Mouse (Mus musculus) megakaryocyte, adult 5-6 weeks (primary cell): ENCODE measurements around the gene Cgnl1. TPM values are rescaled to one million over a fixed set of nuclear protein-coding genes. Genes with fewer than 3 reads are reported as not detected.

Source experiments
- ATAC-seq: 2 replicates; pipeline ENCODE4 v1.8.0; 2016; ENCODE audit warnings: mild to moderate bottlenecking, inconsistent platforms; ENCODE audit not compliant: poor library complexity, severe bottlenecking
- total RNA-seq, 2 experiments: library from RNA; stranded (forward) in 1 of 2; stranded (reverse) in 1 of 2; fragments of 153-499, 151-499 nt in 1 of 2; fragments of 221-1000, 200-1000 nt in 1 of 2; gene quantifications; 2 replicates each; pipeline versions ENCODE4 v1.2.3 to v1.2.4; 2015 to 2017

The Cgnl1 gene
- total RNA-seq (2015) (1.3 and 1.4 TPM in 2 replicates), total RNA-seq (2017) (3.8 and 8.8 TPM in 2 replicates)

DNA sequence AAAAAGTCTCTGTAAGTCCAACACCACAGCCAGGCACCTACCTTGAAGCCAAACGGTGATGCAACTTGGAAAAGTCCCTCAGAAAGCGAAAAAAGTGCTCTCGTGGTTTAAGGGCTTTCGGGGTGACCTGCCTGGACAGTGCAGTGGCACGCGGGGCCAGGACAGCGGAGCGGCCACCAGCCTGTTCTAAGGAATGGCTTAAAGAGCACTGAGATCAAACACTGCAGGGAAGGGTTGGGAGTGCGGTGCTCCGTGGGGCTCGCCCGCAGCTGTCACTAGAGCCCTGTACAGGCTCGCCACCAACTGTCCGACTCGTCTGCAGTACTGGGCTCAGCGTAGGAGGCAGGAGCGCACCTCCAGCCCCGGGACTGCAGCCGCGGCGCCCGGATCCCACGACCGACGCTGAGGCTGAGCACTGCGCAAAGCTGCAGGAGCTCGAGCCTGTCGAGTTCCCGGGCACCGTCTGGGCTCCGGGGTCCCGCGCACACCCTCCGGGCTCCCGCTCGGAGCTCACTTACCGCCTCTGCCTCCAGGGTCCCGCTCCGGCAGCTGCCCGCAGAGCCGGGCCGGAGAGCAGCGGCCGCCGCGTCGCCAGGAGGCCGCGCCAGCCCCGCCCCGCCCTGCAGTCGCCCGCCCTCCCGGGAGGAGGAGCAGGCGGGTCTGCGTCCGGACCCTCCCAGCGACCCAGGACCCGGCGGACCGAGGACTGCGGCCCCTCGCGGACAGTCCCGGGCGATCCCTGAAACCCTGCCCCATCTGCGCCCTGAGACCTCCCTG is at the start of gene Cgnl1:
Gene Cgnl1, minus strand, starts transcription at position 612 of the 777 bp plus-strand sequence.
- ATAC-seq: 0 out of 2 replicates have a peak, but pooled peaks have one; percentile 26

DNA sequence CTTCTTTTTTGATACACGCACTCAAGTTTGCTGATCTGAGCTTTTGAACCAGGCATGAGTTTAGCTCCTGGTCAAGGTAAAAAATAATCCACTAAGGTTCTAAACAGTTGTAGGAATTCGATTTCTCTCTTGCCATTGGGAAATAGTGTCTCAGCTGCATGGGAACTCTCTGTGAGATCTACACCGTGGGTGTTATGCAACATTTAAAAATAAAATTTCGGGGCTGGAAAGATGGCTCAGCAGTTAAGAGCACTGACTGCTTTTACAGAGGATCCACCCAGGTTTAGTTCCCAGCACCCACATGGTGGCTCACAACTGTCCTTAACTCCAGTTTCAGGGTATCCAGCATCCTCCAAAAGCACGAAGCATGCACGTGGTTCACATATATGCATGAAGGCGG is 47.1 kb upstream of the Cgnl1 start:
- ATAC-seq: no peak

DNA sequence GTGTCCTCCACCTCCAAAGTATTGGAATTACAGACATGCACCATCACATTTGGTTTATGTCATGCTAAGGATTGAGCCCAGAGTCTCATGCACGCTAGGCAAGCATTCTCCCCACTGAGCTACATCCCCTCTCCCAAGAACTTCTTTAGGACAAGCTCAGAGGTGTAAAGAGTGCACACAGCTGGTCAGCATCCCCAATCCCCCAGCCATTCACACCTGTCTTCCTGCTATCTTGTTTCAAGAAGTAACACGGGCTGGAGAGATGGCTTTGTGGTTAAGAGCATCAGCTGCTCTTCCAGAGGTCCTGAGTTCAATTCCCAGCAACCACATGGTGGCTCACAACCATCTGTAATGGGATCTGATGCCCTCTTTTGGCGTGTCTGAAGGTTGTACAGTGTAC is 44.7 kb upstream of the Cgnl1 start:
- ATAC-seq: no peak

DNA sequence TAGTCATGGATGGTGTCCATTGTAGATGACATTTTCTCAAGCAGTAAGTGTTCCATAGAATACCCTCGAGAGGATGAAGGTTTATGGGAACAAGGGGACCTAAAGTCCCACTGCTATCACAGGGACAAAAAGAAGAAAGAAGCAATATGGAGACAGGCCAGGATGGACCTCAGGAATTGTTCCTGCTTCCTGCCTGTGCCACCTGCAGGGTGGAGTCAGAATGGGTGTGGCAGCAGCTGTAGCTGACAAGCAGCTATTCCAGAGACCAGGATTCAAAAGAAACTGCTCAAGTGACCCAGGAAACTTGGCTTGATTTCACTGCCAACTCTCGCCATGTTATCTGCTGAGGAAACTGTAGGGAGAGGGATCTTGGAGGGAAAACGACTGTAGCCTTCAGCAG is 42.2 kb upstream of the Cgnl1 start:
- ATAC-seq: no peak

DNA sequence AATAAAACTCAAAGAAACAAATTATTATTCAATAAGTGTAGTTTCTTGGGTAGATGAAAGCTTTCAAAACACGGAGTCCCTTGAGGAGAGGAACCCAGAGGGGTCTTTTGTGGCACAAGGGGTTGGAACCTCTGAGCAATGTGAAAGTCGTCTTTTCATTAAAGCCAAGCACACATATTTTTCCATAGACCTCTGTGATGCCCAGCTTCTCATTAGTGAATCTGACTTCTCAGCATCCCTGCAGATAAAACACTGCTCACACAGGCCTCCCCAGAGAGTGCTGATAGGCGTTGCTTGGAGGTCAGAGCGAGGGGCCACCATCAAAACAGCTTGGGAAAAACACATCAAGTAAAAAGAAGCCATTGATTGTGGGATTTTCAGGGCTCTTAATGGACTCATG is 41.5 kb upstream of the Cgnl1 start:
- ATAC-seq: no peak

DNA sequence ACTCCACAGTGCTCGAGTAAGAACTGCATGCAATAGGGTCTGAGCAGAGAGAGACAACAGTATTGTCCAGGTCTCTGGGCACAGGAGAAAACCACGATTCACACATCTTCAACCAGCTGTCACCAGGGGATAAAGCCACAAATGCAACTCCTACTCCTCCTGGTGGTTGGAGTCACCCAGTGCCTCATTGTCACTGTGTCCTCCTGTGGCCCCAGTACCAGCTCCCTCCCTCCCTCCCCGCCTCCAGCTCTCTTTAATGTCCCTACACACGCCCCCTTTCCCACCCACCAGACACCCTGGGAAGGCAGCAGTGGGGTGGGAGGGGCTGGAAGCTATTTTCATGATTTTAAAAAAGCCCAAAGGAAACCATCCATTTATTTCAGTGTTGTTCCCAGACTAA is 41.0 kb upstream of the Cgnl1 start:
- ATAC-seq: no peak

DNA sequence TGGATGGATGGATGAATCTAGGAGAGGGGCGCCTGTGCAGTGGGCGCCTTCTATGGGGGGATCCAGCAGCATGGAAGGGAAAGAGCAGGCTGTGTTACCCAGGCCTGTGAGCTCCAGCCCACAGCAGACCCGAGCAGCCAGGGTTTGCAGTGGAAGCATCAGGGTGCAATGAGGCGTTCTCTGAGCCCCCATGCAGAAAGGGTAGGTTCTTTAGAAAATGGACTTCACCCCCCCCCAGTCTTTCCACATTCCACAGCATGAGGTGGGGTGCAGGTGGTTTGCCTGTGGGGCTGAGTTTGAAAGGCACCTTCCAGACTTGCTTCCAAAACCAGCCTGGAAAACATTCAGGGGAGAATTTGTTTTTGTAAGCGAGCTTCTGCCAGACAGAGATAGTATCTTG is 40.0 kb upstream of the Cgnl1 start:
- ATAC-seq: no peak

DNA sequence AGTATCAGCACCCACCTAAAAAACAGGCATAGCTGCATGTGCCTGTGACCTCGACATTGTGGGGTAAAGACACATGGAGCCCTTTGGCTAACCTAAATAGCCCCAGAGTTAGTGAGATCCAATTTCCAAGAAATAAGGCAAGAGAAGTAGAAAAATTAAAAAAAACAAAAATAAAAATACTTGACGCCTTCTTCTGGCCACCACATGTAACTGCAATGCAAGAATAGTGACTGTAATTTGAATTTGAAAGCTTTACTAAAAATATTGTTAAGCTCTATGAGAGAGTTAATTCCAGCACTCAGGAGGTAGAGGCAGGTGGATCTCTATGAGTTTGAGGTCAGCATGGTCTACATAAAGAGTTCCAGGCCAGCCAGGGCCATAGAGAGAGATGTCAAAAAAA is 39.3 kb upstream of the Cgnl1 start:
- no peak for ATAC-seq

DNA sequence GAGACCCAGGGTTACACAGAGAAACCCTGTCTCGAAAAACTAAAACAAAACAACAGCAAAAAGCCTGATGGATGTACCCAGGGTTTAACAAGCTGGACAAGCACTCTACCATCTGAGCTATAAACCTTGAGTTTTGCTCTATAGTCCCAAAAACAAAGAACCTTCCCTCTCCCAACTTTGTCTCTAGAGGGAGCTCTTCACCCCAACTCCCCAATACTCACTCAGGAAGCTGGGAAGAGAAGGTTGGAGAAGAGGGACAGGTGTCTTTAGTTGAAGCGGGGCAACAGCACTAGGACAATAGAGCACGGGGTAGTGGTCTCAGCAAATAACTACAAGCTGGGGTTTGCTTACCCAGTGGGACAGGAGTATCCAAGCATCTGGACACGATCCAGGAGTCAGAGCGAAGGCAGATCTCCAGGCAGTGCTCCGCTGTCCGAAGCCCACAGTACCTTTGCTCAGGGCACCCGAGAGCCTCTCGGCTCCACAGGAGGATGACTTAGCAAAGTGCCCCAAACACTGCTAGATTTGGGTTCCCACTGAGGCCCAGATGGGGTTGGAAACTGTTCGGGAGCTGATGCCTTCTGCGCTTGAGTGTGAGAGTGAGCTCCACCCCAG is 37.3 kb upstream of the Cgnl1 start:
- ATAC-seq: no peak

DNA sequence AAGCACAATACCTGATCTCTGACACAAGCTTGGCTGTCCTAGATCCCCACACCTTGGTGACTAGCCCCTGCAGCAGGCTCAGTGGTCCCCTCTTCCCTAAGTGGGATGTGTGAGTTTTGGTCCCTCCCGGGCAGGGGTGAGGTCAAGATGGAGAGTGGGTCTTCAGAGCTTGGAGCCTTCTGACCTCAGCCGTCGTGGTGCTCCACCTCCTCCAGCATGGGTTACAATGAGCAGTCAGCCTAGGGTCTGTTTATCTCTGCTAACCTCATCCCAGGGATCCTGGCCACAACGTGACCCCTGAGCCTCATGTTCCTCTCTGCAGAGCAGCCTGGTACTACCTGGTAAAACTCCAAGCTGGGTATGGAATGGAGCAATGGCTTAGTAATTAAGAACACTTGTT is 36.4 kb upstream of the Cgnl1 start:
- ATAC-seq: no peak

DNA sequence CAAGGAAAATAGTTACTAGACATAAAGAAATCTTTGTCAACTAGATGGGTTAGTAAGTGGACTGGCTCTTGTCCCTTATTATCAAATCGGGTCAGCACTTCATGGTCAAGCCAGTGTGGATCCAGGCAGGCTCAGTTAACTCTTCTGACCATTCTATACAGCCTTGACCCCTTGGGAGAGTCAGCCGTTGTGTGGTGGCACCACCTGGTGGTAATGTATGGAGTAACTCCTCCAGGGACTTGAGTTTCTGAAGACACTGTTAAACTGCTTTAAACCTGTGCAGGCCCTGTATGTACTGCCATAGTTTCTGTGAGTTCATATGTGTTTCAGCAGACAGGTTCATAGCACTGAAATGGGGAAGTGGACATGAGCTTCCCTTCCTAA is 35.0 kb upstream of the Cgnl1 start:
- ATAC-seq: peak; percentile 56

DNA sequence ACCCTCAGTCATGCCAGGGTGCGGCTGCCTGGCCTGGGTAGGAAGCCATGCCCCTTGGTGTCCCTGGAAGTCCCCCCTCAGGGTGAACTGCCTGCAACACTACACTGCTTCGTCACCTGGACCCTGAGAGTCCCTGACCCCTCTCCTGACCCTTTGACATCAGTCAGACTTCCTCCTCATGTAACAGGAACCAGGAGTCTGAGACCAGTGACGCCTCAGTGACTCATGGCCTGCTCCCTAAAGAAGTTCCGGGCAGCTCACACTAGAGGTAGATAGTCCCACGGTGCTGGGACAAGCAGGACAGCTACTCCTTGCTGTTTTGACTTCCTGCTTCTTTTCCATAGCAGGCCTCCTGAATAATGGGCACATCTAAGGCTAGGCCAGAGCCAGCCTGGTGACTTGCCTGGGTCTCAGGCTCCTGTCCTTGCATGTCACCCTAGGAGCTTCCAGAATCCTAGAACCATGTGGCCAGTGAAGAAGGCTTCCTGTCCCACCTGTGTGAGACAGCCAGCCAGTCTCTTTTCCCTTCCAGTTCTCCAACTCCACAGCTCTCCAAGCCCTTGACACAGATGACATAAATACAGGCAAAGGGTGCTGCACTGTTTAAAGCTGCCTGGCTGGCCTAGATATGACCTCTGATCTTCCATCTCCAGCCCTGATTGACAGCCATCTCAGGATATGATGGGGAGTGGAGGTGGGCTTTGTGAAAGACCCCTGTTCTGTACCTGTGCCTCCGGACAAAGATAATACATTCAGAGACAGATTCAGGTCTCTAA is 34.4 kb upstream of the Cgnl1 start:
- ATAC-seq: no peak

DNA sequence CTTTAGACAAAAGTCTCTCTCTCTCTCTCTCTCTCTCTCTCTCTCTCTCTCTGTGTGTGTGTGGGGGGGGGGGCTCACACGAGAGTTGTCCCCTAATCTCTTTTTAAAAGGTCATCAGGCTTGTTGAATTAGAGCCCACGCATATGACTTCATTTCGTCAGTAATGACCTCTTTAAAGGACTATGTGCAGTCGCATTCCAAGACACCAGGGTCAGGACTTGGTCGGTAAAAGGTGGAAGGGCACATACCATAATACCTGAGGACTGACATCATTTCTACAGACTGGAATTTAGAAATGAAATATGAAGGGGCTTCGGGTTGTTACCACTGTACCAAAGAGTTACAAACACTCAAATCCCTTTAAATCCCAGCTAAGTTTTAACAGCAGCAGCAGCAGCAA is 32.7 kb upstream of the Cgnl1 start:
- no peak for ATAC-seq

DNA sequence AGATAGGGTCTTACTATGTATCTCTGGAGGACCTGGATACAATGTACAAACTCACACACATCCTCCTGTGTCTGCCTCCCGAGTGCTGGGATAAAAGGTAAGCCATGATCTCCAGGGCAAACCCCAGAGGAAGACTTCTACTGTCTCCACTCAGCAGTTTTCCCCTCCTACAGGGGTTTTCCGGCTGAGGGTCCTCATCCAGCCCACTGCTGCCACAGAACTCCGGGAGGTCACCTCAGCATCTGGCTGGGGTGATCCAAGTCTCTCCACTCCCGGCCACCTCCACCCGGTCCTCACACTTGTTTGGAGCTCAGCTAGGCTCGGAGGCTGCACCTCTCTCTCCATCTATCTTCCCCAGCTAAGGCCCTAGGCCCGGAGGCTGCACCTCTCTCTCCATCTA is 31.9 kb upstream of the Cgnl1 start:
- no peak for ATAC-seq

DNA sequence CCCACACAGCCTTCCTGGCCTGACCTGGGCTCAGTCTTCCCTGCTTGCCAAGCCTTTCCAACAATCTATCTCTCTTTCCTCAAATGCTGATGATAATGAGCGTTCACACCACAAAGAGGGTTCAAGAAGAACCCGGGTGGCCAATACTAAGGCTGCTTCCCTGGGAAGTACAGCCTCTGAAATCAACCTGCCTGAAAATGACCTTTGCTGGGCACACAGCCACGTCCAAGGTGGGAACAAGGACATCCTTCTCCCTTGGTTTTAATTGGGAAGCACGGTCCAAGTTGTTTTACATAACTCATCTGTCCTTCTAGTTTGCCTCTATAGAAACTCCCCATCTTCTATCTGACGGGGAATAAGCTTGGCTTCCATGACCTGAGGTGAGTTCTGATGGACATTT is 28.2 kb upstream of the Cgnl1 start:
- ATAC-seq: no peak

DNA sequence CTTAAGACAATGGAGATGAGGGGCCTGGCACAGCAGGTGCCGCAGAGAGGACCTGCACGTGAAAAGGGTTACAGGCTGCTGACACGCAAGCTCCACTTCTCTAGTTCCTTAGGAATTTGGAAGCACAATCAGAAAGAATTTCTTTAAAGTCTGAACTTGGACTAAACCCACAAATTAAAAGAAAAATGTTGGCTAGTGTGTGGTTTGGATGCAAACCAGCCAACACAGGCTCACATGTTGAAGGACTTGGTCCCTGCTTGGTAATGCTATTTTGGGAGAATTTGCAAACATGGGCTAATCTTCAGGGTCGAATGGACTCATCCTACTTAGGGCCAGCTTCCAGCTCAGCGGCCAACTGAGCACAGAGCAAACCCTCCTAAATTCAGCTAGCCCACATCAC is 26.8 kb upstream of the Cgnl1 start:
- ATAC-seq: no peak

DNA sequence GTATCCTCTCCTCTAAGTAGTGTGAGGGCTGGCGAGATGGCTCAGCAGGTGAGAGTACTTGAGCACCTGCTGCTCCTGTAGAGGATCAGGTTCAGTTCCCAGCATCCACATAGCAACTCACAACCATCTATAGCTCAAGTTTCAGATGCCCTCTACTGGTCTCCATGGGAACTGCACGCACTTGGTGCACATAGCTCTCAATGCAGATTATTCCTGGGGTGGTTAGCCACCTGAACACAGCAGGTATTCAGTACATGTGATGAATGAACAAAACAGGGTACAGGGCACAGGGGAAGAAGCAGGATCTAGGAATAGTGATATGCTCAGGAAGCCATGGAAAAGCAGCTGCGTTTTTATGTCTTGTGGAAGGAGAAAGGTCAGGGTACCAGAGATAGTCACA is 6.0 kb upstream of the Cgnl1 start:
- ATAC-seq: no peak

DNA sequence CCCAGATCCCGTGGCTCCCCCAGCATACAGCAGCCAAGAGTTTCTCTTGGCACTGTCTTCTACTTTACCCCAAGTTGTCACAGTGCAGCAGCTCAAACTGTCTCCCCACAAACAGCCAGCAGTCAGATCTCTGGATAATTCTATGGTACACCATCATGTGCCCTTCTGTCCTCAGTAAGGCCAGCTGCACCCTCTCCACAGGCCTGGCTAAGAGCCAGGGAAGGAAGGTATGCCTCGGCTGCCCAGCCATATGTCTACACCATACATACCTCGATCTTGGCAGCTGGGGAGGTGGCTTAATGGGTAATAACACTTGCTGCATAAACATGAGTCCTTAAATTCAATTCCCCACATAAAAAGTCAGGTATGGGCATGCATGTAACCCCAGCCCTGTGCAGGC is 4.9 kb upstream of the Cgnl1 start:
- ATAC-seq: no peak

DNA sequence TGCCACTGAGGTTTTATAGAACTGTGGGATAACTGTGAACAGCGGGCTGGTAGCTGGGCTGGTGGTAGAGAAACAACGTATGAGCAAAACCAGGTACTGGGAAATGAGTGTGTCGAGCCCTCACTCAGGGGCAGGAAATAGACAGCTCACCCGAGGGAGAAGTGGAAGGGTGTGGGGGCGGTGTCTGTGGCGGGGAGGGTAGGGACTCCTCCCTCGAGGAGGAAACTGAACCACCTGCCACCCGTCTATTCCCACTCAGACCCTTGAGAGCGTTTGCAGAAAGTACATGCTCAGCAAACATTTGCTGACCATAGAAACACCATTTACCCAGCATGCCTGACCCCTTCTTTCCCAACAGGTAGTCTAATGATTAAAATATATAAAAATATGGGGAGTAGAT is 2.2 kb upstream of the Cgnl1 start:
- no peak for ATAC-seq

DNA sequence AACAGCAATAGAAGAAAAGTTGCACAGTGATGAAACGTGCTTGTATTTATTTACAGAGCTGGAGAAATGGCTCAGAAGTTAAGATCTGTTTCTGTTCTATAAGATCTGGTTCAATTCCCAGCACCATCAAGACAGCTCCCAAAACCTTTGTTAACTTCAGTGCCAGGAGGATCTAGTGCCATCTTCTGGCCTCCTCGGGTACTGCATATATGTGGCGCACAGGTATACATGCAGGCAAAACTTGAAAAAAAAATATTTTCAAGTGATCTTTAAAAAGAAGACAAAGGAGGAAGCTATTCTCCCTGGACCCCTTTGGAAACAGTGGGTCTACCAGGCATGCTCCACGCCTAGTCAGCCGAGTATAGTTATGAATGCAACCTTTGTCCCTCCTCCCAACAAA is 936 bp upstream of the Cgnl1 start:
- ATAC-seq: peak; percentile 66; the same call in 1 of the 2 replicates

DNA sequence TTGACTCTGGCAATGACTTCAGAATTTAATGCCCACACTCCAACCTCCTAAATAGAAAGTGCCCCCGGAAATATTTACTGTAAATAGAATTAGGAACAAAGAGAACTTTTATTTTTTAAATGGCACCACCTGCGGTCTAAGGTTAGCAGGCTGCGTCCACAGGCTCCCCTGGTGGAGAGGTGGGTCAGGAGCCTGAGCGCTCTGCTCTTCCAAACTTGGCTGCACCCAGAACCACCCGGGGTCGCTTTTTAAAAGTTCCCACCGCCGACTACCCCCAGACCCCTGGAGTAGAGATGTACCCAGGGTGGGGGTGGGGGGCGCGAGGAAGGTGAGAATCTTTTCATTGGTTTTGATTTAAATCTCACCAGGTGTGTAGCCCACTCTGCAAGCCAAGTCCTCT is 918 bp downstream of the Cgnl1 start:
- ATAC-seq: no peak

DNA sequence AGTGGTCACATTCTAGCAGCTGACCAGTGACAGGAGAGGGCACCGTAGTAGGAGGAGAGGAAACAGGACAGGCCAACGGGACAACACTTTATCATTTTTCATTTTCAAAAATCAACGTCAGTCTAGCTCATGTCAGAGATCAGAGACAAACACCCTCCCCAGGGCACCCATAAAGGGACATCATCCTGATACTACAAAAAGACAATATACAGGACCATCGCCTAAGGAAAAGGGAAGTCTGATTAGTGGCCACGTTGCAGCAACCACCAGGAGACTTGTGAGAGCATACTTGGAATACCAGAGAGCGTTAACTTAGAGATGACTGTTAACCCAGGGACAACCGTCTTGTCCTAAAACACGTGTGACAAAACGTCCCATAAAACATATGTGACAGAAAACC is 1.7 kb downstream of the Cgnl1 start:
- ATAC-seq: no peak
